Mouse (Mus musculus): Measurements from ENCODE around the gene Tle4.

The Tle4 gene

GRCm38 (mm10) chr19:14590154-14590553 is 7.7 kb downstream of the Tle4 start:
- DNase-seq: no peak

GRCm38 (mm10) chr19:14588221-14589123 is 9.4 kb downstream of the Tle4 start:
- no peak for DNase-seq

- DNase-seq: no peak
Measured at GRCm38 (mm10) chr19:14586171-14586570, 11.7 kb downstream of the Tle4 start.

GRCm38 (mm10) chr19:14585731-14586130 is 12.1 kb downstream of the Tle4 start:
- no peak for DNase-seq

GRCm38 (mm10) chr19:14585235-14585634 is 12.6 kb downstream of the Tle4 start:
- DNase-seq: no peak

- no peak for DNase-seq
Measured at GRCm38 (mm10) chr19:14578698-14579097, 19.2 kb downstream of the Tle4 start.

GRCm38 (mm10) chr19:14578016-14578415 is 19.8 kb downstream of the Tle4 start:
- DNase-seq: no peak

- DNase-seq: no peak
Measured at GRCm38 (mm10) chr19:14576311-14576710, 21.5 kb downstream of the Tle4 start.

GRCm38 (mm10) chr19:14568879-14569278 is 29.0 kb downstream of the Tle4 start:
- DNase-seq: no peak

GRCm38 (mm10) chr19:14567081-14567480 is 30.8 kb downstream of the Tle4 start:
- no peak for DNase-seq

GRCm38 (mm10) chr19:14566564-14567021 is 31.3 kb downstream of the Tle4 start:
- DNase-seq: no peak

- no peak for DNase-seq
Measured at GRCm38 (mm10) chr19:14565424-14566069, 32.3 kb downstream of the Tle4 start.

GRCm38 (mm10) chr19:14563273-14563959 is 34.4 kb downstream of the Tle4 start:
- DNase-seq: no peak

GRCm38 (mm10) chr19:14547871-14548270 is 50.0 kb downstream of the Tle4 start:
- no peak for DNase-seq

- DNase-seq: no peak
Measured at GRCm38 (mm10) chr19:14547133-14547842, 50.6 kb downstream of the Tle4 start.

GRCm38 (mm10) chr19:14545485-14545884 is 52.4 kb downstream of the Tle4 start:
- DNase-seq: no peak

- DNase-seq: no peak
Measured at GRCm38 (mm10) chr19:14543305-14543704, 54.5 kb downstream of the Tle4 start.

- DNase-seq: no peak
Measured at GRCm38 (mm10) chr19:14540678-14541077, 57.2 kb downstream of the Tle4 start.

GRCm38 (mm10) chr19:14536676-14537075 is 61.2 kb downstream of the Tle4 start:
- DNase-seq: no peak

GRCm38 (mm10) chr19:14534447-14534846 is 63.4 kb downstream of the Tle4 start:
- DNase-seq: no peak

- DNase-seq: no peak
Measured at GRCm38 (mm10) chr19:14532861-14533260, 65.0 kb downstream of the Tle4 start.

- no peak for DNase-seq
Measured at GRCm38 (mm10) chr19:14520098-14520802, 77.6 kb downstream of the Tle4 start.

All from cerebellum, adult 11-12 months (tissue).